Mouse (Mus musculus) left cerebral cortex, adult 11 months (tissue): Measurements from ENCODE around the gene Spout1.
A peak's percentile ranks its signal among the peaks of the same experiment; 100 is the strongest.
"Not testable (repeated sequence)": the region's sequence is repeated elsewhere in the genome, so short reads cannot be mapped to it uniquely, and the experiment has no call there.

Experiments
- DNase-seq: peaks from one replicate; pipeline ENCODE4 v3.0.0; 2022; ENCODE audit warnings: low spot score

Spout1 gene

DNA sequence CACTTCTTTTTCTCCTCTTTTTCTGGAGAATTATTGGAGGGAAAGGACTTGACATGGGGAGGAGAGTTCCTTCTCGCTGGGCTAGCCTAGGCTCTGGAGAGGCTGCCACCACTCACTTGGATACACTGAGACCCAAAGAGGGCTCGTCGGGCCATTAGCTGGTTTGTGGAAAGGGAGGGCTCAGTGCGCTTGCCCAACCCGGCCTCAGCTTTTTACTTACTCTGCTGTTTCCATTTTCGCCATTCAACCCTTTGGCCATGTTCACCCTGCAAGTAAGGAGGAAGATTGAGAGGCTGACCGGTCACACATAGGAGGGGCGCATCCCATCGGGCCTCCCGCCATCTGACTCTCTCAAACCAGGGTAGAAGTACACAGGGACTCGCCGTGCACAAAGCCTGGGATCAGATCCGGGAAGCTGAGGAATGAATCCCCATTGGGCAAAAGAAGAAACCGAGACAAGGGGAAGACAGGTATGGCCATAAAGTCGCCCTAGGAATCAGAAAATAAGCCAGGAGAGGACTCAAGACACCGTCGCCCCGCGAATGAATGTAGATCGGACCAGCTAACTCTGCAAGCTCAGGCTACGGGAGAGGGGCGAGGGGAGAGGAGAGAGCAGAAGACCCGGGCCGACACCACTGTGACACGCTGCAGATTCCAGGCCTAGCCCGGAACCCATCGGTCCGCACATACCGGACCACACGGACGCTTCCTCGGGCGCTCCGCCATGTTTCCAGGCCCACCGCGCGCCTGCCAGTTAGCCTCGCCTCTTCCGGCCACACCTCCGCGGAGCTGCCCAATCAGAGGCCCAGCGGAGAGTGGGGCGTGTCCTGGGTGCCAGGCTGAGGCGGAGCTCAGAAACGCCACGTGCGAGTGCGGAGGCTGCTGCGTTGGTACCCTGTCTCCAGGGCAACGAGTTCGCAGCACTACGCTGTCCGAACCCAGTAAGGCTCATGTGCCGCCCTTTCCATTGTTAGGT, at the start of gene Spout1:
TSS of gene Spout1 (minus strand) at position 760 of the 976 bp plus-strand sequence.
- DNase-seq = peak; percentile 93

DNA sequence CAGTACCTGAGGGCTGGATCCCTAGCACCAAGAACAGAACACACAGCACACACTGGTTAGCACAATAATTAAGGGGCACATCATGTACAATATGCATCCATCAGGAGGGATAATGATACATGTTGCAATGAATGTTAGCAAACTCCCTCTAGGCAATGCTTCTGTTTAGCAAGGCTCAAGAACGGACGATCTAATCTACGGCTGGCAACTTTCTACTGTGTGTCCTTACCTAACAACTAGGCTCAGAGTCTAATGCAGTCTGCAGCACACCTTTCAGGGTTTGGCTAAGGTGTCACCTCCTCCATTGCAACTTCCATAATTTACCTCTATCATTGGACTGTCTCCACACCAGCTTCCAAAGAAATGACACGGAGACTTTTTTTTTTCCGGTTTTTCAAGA, 38.0 kb upstream of the Spout1 start:
- no peak for DNase-seq

DNA sequence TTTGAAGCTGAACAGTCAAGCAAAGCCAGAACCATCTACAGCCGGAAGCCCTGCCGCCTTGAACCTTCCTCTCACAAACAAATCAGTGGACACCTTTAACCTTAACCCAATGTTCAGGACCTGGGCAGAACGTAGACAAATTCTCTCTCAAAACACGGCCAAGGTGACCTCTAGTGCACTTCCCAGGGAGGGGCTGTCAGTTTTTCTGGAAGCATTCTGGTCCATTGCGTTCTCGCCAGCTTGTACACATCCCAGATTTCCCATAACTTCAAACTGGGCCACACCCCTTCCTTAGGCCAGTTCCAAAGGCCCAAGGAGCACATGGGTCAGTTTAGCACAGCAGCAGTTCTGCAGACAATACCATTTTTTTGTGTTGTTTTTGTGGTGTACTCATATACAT, 37.2 kb upstream of the Spout1 start:
- DNase-seq = no peak

DNA sequence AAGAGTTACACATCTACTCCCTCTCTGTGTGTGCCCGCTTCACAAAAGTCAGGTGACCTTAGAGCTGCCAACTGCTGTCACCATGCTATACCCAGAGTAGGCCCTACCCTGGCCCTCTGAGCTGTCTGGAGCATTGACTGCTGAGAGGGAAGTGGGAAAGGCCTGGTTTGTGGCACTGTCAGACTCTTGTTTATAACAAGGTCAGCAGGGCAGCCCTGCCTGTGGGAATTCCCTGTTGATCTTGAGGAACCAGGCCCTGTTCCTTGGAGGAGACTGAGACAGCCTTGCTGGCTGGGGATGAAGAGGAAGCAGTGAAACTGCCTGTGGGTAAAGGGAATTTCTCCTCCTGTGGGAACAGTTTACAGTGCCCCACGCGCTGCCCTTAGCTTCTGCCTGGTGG, 36.5 kb upstream of the Spout1 start:
- no peak for DNase-seq

DNA sequence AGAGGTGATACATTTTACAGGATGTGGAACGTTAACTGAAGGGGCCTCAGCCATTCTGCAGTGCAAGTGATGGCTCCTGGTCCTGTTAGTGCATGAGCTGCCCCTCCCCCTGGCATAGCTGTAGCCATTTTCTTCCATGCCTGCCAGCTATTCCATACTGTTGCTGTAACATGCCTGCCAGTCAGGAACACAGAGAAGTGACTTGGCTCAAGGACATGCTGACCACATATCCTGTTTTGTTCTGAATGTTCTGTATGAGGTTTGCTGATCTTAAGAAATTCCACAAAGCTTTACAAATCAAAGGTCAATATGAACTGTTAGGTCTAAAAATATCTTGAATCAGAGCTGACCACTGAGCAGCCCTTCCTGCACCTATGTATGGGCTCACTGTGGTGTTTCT, 34.7 kb upstream of the Spout1 start:
- no peak for DNase-seq

DNA sequence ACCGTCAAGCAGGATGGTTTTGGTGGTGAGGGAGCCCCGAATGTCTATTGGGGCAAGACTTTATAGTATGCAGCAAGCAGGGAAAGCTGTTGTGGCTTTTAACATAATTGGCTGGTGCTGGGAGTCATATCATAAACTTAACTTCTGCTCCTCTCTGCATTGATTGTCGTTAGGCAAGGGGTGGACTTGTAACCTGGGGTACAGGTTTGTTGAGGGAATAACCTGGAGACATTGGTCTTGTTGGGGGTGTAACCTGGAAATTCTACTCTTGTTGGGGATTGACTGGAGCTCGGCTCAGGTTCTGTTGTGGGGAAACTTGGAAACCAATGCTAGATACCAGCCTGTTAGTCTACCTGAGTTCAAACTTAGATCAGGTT, 33.9 kb upstream of the Spout1 start:
- no peak for DNase-seq

DNA sequence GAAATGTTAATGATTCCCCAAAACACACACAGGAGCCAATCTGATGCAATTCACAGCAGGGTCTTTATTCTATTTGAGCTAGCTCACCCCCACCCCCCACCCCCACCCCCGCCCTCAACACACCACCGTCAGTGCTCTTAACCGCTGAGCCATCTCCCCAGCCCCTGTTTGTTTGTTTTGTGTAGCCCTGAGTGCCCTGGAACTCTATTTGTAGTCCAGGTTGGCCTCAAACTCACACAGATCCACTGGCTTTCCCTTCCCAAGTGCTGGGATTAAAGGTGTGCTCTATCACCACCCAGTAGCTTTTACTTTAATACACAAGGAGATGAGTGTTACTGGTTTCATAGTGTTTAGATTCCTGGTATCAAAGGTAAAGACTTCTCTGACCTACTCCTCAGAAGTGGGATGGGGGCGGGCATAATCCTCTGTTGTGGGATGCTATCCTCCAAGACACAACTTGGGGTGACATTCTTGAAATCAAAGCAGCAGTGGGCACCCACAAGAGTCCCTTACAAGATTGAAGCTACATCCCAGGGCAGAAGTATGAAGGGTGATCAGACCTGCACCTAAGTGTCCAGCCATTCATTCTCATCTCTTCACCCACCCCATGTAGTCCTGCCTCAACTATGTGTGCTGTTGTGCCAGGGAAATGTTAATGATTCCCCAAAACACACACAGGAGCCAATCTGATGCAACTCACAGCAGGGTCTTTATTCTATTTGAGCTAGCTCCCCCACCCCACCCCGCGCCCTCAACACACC, 33.3 kb upstream of the Spout1 start:
- no peak for DNase-seq

DNA sequence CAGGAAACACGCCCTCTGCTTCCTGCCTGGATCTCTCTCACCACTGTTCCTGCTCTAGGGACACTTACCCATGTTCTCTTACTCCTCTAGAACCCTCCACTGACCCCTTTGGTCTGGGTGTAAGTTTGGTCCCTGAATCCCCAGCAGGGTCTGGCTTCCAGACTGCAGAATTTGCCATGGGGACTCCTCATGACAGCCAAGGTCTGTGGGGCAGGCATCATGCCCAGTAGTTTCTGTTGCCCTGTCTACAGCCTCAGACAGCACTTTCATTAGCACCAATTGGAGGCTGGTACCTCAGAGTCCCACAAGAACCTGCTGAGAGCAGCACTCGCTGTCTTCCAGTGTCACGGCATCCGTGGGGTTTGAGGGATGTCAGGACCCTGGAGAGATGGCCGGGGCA, 29.6 kb upstream of the Spout1 start:
- DNase-seq = no peak

DNA sequence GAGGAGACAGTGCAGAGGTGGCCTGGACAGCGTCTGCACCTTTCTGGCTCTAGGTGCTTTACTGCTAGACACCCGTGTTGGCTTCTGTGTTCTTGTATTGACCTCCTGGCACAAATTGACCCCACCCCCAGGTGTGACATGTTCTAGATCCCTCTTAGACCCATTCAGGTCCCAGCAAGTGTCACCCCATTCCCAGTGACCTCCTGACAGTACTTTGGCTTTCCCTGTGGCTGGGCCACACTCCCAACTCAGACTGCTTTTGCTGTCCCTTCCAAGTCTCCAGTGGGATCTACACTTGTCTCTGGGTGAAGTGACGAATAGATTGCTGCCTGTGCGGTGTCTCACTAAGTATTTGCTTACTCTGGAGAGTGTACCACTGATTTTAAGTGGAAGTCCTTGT, 29.1 kb upstream of the Spout1 start:
- no peak for DNase-seq

DNA sequence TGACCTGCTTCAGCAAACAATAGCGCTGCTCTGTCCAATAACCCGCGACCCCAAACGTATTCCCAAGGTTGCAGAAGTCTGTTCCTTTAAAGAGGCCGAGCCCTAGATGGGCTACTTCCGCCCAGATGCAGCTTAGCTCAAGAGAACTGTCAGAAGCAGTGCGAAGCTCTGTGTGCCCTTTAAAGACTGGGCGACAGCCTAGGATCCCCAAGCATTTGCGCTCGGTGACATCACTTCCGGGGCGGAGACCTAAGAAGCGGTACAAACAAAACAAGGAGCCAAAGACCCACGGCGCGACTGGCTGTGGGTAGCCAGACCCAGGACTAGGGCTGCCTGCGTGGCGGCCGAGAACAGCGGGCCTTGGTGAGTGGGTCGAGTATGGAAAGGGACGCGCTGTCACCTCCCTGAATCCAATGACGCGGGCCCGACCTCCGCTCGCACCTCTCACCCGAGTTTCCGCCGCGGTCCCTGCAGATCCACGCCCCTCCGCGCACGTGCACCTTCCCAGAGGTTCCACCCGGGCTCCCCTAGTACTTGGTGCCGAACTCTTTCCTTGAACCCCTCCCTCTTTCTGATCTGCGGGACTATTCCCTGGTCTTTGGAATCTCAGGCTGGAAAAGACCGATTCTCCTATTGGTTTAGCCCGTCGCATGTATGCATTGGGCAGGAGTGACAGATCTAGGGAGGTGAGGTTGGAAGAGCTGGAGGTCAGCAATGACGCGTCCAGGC, 27.5 kb upstream of the Spout1 start, which contains the start of gene Kyat1:
TSS of gene Kyat1 (minus strand) at position 219 of the 729 bp plus-strand sequence.
- DNase-seq = peak; percentile 90

DNA sequence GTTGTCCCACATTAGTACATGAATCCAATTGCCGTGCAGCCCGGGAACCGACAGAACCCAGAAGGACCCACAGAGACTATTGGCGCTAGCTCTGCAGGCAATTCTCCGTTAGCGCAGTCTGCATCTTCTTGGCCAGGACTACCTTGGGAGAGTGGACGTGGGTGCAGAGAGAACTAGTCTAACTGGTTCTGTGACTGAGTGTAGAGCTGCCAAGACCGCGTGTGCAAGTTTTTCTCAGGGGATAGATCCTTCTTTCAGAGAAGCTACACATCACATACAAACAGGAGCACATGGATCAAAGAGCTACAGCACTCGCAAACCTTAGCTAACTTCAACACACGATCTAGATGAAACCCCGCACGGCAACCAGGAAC, 27.0 kb upstream of the Spout1 start:
- no peak for DNase-seq

DNA sequence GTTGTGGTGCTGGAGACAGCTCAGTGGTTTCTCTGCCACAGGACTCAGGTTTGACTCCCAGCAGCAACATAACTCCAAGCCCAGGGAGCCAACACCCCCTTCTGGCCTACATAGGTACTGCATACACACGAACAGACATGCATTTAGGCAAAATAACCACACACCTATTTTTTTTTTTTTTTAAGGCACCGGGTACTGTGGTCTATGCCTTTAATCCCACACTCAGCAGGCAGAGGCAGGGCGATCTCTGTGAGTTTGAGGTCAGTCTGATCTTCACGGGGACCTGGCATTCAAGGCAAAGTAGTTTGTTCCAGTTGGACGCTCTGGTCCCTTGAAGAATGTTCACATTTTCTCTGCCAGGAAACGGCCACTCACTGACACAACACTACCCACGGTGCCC, 25.2 kb upstream of the Spout1 start:
- DNase-seq = no peak

DNA sequence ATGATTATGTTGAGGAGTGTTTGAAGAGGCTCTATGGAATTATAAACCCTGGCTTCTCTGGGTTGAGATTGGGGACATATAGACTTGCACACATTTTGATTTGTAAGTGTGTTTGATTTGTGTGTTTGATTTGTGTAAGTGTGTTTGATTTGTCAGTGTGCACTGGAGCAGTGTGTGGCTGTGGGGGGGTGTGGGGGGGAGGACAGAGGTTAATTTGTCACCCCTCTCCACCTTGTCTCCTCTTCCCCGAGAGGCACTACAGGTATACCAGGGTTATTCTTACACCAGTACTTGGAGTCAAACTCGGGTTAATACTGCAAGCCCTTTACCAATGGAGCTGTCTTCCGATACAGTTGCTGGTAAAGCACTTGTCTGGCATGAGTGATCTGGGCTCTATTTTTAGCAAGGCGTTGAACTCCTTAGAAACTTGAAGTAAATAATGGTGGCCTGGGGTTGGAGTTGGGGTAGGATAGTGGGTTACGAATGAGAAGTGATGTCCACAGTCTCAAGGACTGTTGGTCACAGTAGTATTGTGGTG, 22.2 kb upstream of the Spout1 start:
- DNase-seq = no peak

DNA sequence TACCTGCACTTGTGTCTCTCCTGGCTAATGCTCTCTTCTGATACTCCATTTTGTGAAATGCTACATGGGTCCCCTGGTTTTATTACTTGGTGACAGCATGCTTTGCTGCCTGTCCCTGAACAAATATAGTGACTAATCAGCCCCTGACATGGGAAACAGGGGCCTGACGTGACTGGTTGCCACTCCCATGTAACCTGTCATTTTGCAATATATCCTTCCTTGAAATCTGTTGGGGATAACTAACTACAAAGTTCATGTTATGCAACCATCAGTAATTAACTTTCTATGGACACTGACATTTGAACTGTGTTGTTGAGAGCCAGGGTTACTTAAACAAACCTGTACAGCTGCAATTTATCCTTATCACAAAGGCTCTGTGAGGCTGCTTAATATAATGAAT, 21.7 kb upstream of the Spout1 start:
- DNase-seq = no peak

DNA sequence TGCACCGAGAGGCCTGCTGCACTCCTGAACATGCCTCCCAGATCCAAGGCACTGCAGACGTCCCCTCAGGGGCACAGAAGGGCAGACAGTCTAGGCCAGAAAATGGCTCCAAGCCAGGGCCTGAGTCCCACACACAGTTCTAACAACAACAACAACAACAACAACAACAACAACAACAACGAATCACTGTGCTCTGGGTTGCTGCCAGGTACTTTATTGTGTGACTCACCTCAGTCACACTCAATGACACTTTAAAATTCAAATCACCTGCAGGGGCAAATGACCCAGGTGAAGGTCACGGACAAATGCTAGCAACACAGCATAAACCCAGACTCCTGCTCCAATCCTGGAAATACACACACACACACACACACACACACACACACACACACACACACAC, 19.8 kb upstream of the Spout1 start:
- no peak for DNase-seq

DNA sequence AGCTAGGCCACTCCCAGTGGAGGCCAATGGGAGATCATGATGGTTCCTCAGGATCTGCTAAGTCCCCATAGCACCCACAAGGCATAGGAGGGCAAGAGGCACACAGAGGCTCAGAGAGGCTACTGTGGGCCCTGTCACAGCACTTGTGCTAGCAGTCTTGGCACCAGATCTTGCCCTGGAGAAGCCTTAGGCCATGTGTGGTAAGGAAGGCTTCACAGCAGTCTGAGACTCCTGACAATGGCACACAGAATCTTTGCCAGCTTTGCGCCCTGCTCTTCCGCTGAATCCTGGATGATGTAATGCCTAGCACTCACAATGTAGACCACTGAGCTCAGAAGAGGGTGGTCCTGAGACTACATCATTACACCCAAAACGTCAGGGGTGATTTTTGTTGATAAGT, 16.4 kb upstream of the Spout1 start:
- DNase-seq = no peak

DNA sequence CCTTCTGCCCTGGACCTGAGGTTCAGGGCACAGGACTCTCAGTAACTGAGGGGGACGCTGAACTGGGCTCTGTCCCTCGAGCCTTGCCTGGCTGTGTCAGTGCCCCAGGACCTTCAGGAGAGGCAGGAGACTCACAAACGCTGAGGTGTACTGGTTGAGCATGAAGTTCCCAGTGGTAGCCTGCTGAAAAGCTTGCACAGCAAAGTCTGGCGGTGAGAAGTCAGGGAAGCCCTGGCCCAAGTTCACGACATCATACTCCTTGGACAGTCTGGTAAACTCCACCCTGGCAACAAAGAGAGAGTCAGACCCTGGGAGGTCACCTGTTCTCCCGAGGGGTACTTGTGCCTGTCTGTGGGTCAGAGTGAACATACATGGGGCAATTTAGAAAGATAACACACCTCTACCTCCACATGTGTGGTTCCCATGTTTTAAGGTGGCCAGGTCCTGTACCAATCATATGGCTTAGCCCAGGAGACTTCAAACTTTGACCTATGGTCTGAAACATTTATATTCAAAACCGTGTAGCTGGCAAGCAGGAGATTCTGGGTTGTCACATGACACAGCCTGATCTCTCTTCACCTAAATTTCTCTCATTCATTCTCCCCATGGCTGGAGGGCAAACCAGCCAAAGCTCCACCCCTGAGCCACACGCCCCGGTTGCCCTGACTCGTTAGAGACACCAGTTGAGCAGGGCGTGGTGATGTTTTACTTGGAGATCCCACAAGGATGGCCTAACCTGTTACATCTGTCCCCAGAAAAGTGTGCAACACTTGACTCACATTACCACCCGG, 13.7 kb upstream of the Spout1 start:
- DNase-seq = no peak

DNA sequence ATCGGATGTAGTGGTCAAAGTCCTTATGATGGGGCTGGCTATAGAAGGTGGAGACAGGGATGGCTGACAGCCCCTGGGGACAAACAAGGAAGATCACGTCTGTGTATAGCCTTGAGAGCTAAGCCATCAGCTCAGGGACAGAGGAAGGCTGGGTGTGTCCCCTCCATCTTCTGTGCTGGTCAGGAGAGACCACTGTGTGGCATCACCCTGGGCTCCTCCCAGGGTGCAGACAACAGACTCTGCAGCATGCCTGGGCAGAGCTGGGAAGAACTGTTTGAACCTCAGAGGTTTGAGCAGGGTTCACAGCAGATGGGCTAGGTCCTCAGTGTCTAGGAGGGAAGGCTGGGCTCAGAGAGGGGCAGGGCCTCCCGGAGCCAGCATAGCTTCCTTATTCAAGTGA, 7.4 kb upstream of the Spout1 start:
- no peak for DNase-seq

DNA sequence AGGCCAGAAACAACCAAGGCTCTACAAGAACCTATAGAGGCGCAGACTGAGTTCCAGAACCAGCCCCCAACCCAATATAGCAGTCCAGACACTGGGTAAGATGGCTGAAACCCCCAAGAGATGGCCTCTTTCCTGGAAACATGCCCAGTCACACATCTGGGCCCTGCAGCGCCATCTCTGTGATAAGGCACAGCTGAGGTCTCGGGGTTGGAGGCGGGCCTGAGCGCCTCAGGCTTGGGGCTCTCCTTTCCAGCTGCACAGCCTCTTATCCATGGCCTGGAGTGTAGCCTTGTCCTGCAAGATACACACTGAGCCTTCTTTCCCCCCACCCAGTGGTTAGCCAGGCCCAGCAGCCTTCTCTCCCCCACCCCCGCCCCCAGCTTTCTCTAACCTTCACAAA, 7.0 kb upstream of the Spout1 start:
- DNase-seq = no peak

DNA sequence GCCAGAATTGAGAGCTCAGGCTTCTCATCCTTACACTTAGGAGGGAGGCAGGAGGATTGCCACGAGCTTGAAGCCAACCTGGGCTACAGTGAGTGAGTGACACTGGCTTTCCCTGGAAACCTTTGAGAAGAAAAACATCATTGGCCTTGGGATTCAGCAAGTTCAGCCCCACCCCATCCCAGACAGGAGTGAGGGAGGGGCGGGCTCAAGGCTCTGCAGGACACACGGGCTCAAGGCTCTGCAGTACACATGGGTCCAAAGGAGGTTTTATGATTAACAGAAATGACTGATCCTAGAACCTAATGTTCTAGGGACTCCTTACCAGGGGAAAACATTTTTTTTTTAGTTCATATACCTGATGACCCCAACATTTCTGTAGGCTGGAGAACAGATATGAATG, 5.5 kb upstream of the Spout1 start:
- DNase-seq = no peak

DNA sequence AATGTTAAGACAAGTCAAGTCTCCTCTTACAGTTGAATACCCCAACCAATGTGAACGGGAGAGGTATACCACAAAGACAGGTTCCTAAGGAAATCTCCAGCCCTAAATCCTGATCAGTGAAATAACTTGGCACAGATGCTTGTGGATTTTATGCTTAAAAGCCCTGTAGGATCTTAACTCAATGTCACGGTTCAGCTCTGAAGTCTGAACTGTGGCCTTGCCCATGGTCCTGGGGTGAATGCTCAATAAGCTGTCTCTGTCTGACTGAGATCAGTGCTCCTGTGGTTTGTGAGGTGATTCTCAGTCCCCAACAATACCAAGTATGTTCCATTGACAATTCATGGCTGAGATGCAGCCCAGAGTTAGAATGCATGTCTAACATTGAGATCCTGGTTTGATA, 4.2 kb upstream of the Spout1 start:
- no peak for DNase-seq

DNA sequence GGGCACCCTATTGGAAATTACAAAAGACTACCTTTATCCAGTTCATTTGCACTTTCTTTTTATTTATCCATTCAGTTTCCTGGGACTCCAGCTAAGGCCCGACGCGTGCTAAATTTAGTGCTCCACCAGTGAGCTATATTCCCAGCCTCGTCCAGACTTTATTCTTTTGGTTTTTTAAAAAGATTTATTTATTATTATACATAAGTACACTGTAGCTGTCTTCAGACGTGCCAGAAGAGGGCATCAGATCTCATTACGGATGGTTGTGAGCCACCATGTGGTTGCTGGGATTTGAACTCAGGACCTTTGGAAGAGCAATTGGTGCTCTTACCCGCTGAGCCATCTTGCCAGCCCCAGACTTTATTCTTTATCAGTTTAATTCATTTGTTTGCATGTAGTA, 452 bp upstream of the Spout1 start:
- not testable (repeated sequence) for DNase-seq
